Mouse (Mus musculus) heart, postnatal 14 days (tissue): ENCODE results near the gene Slc5a8. TPM values are rescaled to one million over a fixed set of nuclear protein-coding genes. Genes with fewer than 3 reads are reported as not detected.

Experiments
- DNase-seq, 2 experiments: peaks; one replicate each; pipeline ENCODE4 v3.0.0; 2021 to 2022
- intact Hi-C: fragments of 180-260 bp; cut with DNase I; formaldehyde crosslinking; loops from one replicate; pipeline ENCODE4 v1.15.1; 2025
- long read RNA-seq, 2 experiments: library from polyadenylated mRNA; stranded (forward); transcript quantifications; one replicate each; pipeline ENCODE4 v2.0.0; 2021
- total RNA-seq, 2 experiments: library from RNA; stranded (reverse); gene quantifications; 2 replicates each; pipeline ENCODE4 v1.2.3; 2021

The Slc5a8 gene
- total RNA-seq, result under 1 TPM; 0.05 to 0.17 TPM
- long read RNA-seq, experiment 1, result 0 reads
- long read RNA-seq, experiment 2, result 0 reads

DNA sequence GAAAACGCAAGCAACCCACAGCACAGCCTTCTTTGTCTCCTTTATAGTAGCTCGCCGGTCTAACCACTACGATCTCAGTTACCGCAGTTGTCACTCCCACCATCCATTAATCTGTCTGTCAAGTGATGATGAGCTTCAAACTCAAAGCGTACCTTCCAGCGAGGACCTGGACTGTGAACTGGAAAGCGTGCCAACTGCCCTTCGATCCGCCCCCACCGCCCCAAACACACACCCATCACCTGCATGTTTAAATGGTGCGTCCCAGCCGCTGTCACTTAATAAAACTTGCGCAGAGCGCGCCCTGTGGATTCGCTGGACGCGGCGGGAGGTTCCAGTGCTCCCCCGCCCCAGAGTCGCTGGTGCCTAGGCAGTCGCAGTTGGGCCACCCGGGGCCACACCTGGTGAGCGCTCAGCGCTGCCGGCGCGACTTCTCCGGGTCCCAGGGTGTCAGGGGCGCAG lies at the start of gene Slc5a8:
Gene Slc5a8, plus strand, starts transcription at position 361 of the 459 bp plus-strand sequence.
- no peak for DNase-seq
- intact Hi-C loops, result no loop called here

DNA sequence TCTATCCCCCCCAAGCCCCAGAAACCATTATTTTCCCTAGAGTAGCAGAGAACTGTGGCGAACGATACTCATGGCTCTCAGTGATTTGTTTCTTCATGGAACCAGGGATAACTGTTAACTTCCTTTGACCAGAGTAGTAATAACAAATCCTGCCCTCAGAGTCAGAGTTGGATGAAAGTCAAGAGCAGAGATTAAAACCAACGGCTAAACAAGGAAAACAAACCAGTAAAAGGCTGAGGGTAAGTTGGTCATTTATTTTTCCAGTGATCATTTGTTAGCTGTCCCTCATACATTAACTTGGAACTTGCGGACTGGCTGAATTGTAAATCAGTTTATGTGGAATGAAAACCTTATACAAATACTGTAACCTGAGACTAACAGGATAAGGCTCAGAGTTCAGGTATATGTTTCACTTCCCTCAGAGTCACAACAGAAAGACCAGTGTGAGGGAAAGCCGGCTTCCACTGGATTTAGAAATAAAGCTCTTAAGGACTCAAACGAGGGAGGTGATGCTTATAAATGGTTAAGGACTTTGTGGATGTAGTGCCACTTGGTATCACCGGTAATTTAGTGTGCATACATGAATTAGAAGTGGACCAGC lies 36.8 kb upstream of the Slc5a8 start:
- intact Hi-C loops, result no loop called here
- no peak for DNase-seq

DNA sequence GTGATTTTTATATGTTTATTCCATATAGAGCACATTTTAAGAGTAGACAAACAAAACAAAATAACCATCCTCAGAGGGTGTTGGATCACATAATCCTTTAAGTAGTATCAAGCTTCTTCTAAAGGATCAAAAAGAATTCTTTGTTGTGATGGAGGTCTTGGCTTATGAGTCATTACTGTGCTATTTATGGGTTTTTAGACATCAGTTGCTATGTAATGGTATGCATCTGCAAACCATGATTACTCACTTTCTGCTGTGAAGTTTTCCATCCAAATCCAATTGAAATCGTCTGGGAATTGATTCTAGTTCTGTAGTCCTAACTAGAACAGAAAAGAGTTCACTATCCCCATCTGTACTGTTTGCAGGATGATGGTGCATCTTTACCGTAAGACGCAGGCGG lies 35.8 kb upstream of the Slc5a8 start:
- no peak for DNase-seq
- intact Hi-C loops, result no loop called here

DNA sequence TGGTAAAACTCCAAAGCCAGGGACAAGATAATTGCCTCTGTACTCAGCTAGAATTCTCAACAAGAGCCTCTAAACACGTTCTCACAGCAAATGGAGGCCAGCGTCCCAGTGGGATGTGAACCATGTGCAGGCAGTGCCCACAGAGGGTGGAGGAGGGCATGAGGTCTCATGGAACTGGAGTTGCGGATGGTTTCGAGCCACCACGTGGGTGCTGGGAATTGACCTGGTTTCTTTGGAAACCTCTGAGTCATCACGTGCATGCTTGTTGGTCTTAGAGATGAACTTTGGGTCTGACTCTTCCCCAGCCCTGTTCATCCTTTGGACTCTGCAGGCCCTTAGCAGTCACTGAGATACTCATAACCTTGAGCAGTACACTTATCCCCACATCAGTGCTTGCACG lies 32.5 kb upstream of the Slc5a8 start:
- DNase-seq, result no peak
- intact Hi-C loops, result no loop called here

DNA sequence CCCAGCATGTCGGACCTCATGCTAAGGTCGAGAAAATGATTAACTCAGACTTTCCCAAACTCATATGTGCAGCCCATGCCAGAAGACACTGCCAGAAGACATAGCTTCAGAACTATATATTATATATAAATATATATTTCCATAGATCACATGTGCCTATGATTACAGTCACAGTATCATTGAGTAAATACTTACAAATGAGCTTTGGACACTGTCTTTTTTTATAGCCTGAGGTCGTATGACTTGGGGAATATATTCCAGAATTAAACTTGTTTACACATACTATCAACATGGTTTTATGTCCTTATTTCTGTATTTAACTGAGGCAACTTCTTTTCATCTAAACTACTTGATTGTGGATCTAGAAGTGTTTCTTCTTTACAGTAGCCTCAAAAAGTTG lies 24.9 kb upstream of the Slc5a8 start:
- no peak for DNase-seq
- intact Hi-C loops, result no loop called here

DNA sequence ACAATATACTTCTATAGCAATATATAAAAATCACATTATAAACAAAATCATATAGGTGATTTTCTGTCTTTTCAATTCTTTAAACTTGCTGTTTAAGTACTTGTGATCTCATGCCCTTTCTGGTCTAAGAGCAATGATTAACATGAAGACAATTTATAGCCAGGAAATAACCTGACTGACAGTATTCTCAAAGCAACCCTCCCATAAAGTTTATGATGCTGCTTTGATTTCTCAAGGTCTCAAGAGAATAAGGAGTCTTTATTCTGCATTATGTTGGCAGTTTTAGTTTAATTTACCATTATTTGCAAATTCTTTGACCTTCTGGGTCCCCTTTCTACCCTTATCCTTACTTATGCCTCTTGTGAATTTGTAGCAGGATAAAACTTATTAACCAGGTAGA lies 24.4 kb upstream of the Slc5a8 start:
- no peak for DNase-seq
- intact Hi-C loops, result no loop called here

DNA sequence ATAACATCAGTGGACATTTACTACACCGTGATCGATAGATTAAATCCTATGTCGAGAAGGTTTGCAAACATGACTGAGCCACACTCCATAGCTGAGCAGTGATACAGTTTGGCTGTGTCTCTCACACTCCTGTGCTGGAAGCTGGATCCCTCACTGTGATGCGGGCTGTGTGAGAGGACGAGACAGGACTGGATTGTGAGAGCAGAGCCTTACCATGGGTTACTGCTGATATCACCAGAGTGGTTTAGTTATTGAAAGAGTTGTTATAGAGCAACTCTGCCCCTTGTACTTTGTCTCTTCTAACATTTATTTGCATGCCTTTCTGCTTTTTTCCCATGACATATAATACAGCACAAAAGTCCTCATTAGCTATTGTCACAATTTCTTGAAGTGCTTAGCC lies 23.5 kb upstream of the Slc5a8 start:
- no peak for DNase-seq
- intact Hi-C loops, result no loop called here

DNA sequence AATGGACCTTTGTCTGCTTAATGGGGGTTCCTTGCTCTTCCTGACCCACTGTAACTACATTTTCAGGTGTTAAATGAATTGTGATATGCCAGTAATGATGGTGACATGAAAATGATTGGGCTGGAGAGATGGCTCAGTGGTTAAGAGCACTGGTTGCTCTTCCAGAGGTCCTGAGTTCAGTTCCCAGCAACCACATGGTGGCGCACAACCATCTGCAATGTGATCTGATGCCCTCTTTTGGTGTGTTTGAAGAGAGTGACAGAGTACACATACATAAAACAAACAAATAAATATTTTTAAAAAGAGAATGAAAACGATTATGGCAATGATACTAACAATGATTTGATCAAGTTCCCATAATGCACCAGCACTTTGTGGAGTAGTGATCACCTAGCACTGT lies 19.8 kb upstream of the Slc5a8 start:
- intact Hi-C loops, result no loop called here
- no peak for DNase-seq

DNA sequence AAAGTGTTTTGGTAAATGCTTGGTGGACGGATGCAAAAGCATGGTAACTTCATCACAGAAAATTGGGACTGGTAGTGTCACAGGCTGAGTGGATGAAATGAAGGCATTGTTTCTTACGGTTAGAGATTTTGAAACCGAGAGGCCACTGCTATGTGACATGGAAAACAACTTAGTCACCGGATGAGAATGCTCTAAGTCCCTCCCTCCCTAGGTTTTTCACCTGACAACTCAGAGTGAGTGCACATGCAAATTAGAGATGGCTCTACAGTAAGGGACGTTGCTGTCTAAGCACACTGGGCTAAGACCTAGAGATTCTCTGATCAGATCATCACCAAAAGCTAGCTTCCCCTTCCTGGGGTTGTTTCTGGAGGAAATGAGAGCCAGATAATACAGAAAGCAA lies 10.9 kb upstream of the Slc5a8 start:
- intact Hi-C loops, result no loop called here
- no peak for DNase-seq

DNA sequence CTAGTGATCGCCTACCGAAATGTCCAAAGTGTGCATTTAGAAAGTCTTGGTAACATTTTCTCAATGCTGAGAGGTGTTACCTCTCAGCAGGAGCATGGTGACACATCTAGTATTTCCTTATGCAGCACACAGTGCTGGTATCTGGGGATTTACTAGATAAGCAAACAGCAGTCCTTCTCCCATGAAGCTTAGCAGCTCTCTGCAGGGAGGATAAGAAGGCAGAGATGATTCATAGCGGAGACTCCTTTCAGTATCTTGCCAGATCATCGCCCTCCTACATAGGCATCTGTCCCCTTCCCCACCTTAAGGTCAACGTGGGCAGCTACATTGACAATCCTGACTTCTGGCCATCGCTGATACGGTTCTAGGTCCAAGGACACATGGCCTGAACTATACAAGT lies 8.4 kb upstream of the Slc5a8 start:
- intact Hi-C loops, result no loop called here
- no peak for DNase-seq

DNA sequence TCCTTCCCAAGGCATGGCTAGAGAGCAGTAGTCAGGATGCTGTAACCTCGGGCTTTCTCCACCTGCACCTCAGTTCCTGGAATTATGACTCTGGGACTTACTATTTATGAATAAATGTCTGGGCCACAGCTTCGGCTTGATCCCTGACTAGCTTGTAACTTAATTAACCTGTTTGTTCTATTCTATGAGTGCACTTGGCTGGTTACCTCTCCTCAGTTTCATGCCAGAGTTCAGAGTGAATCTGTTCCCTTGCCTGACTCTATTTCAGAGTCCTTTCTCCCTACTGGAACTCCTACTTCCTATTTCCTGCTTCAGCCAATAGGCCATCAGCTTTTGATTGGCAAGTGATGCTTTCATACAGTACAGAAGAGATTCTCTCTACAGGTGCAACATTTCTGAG lies 2.1 kb upstream of the Slc5a8 start:
- DNase-seq, result no peak
- intact Hi-C loops, result no loop called here

DNA sequence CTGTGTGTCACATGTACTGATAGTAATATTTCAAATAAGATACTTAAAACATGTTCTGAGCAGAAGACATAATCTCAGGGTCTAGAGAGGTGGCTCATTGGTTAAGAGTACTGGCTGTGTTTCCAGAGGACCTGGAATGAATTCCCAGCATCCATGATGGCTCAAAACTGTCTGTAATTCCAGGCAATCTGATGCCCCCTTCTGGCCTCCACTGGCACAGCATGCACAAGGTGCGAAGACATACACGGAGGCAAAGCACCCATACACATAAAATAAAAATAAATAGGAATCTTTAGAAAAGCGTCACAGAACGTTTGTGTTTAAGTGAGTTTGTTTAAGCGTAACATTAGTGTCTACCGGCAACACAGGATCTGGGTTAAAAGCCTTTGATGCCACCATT lies 956 bp upstream of the Slc5a8 start:
- intact Hi-C loops, result no loop called here
- DNase-seq, result no peak

DNA sequence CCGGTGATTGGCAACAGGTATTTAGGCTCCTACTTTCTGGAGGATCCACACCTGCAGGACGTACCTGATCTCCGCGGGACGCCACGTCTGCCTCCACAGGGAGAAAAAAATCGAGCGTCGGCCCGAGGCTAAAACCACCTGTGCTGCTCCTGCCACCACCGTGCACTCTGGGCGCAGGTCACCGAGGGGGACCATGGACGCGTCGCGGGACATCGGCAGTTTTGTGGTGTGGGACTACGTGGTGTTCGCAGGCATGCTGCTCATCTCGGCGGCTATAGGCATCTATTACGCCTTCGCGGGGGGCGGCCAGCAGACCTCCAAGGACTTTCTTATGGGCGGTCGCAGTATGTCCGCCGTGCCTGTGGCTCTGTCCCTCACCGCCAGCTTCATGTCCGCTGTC lies 322 bp downstream of the Slc5a8 start:
- intact Hi-C loops, result no loop called here
- no peak for DNase-seq

DNA sequence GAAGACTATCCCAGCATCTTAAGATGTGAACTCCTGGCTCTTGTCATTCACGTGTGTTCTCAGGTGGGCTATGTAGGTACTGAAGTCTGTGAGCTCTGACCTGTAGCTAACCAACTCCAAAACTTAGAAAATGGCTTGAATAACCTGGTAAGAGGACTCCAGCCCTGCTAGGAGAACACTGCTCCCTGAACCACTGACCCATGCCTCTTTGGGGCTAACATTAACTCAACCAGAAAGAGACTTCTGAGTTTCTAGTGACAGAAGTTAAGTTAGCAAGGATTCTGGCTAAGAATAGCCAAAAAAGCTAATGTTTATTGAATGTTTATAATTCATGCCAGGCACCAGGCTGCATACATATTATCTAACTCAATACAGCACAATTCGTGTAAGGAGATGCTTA lies 2.6 kb downstream of the Slc5a8 start:
- intact Hi-C loops, result no loop called here
- no peak for DNase-seq

DNA sequence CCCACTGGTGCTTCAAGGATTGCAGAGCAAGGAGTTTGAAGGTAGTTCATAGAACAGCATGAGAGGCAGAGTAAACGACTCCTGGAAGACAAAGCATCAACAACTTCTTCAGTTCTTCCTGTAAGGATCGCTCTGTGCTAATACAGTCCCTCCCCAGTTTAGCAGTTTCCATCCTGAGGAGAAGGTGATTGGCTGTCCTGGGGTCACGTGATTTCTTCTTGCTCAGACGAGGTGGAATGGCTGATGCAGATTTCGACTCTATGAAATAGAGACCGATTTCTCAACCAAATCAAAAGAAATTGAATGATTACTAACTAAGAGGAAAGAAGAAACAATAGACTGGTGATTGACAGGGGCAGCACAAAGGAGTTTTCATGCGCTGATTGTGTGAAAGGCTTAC lies 5.6 kb downstream of the Slc5a8 start:
- DNase-seq, result no peak
- intact Hi-C loops, result no loop called here

DNA sequence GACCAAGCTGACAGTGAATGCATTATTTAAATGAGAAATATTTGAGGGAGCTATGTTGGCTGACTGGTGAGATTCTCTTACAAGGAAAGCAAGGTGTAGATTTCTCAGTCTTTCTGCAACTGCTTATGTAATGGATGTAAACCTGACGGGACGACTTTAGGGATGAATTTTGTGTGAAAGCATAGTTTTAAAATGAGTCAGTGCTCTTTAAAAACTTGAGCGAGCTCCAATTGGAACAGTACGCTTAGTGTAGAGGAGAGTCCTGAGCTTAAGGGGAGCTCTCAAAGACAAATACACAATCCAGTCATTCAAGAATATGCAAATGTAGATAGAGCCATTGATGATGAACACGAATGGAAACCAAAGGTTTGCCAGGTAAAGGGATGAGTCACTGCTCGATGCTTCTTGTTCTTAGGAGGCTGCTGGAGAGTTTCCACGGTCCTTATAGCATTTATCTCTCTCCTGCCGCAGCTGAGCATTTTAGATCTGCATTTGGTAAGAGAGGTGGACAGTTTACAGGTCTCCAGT lies 6.8 kb downstream of the Slc5a8 start:
- intact Hi-C loops, result no loop called here
- no peak for DNase-seq

DNA sequence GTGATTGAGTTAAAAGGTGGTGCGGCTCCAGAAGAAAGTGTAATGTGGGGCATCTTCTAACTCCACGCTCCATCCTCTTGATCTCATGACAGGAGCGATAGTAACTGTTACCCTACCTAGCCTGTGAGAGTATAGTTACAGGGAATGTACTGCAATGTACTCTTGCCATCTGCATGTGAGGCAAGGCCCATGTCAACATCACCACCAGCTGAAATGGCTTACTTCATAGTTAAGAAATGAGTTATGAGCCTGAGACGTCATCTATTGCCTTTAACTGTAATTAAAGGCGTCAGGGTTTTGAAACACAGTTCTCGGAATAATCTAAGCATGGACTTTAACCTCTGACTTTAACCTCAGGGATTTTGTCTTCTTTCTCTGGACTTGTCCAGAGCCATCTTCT lies 11.2 kb downstream of the Slc5a8 start:
- DNase-seq, result no peak
- intact Hi-C loops, result no loop called here

DNA sequence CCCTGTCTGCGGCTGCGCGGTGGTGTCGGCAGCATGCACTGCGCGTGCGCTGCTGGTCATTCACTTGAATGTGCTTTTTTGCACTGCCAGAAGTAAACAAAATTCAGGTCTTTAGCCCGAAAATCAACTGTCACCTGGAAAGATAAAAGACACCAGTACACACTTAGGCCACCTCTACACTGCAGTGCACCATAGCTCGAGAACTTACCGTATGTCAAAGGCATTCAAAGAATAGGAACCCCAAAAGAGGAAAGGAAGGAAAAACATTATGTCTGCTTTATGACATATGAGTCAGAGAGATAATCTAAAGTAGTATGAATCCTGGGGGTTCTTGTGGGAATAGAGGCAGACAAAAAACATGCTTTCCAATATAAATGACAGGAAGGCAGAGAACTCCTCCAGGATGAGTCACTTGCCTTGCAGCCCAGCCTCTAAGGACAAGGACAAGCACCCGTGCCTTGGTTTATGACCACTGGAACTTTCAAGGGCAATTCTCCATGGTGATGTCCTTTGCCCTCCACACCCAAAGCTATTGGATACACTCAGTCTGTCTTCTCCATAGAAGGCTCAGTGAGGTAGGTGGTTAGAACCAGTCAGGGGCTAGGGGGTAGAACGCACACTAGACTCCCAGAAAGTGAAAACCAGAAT lies 64.0 kb downstream of the Slc5a8 start:
- DNase-seq, result no peak
- intact Hi-C loops, result no loop called here

DNA sequence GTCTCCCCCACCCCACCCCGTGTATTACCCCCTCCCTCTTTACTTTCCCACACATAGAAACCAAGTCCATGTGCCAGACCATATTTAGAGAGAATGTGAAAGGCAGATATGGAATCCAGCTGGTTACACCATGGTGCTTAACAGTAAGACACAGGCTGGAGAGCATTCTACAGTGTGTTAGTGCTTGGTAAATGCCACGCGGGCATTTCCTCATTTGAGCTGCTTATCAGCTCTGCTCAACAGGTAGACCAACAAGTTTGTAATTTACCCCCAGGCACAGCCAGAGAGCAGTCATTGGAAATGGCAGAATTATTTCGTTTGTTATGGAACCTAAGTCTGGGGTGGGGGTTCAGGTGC lies 64.5 kb downstream of the Slc5a8 start:
- DNase-seq, result no peak
- intact Hi-C loops, result no loop called here

DNA sequence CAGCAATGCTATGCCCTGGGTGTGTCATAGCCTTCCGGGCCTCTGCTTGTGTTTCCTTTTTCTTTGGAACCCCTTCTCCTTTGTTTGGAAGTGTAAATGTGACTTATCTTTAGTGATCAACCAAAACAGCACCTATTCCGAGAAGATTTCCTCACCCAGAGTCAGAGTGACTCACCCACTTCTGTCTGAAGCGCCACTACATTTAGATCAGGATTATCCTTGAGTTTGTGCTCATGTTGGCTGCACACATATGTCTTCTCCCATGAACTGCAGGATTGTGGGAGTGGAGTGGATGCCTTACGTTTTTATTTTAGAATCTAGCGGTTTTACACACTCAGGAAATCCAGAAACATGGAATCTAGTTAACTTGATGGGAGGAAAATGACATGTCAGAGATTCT lies 75.0 kb downstream of the Slc5a8 start:
- intact Hi-C loops, result no loop called here
- DNase-seq, result no peak

DNA sequence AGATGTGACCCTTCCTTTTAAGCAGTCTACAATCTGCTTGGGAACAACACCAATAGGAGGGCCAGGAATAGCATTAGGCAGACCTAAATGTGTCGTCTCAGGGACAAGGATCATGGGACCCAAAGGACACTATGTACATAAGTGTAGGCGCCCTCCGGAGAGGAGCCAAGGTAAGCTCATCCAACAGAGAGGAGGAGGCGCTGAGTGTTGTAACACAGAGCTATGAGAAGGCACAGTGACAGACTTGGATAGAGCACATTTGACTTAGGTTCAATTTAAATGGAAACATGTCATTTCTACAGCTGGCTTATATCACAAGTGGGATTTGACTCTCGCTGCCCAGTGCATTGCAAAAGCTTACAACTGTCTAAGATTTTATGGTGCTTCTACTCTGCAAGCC lies 82.8 kb downstream of the Slc5a8 start:
- DNase-seq, result peak; percentile 5 to 14
- intact Hi-C loops, result no loop called here

DNA sequence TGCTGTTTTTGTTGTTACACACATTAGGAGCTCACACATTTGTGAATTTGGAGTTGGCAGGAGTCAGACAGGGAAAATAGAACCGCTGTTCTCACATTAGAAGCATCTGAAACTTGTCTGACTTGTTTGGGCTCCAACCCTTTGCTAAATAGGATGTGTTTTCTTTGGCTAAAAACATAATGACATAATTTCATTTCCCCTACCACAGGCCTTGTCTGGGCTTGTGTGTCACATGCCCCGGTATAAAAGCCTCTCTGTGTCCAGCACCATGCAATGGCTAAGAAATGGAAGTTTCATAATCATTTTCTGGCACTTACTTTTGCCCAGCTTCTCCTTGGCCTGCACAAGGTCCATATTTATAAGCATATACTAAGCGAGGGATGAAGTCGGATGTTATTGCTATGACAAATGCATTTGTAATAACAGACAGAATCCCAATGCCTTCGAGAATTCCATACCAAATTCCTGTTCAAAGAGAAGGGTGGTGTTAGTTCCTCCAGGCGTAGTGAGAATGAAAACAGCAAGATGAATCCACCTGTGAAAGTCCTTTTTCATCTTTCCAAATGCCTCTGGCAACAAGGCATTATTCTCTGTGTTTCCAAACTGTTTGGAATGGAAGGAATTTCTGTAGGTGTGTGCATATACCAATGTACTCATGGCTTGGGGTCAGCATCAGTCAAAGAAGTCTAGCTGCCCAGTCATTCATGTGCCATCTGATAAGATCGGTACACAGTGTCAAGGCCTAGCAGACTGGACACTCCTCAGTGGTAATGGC lies 85.3 kb downstream of the Slc5a8 start:
- intact Hi-C loops, result no loop called here
- DNase-seq, result peak in 1 of 2 experiments; percentile 14
